Mouse (Mus musculus) layer of hippocampus, adult 2 months (tissue): ENCODE measurements around the gene Slc28a1. TPM values are rescaled to one million over a fixed set of nuclear protein-coding genes. Genes with fewer than 3 reads are reported as not detected.
"Not testable (repeated sequence)": the region's sequence is repeated elsewhere in the genome, so short reads cannot be mapped to it uniquely, and the experiment has no call there.

Experiments used
- DNase-seq, 2 experiments: peaks; one replicate each; pipeline ENCODE4 v3.0.0; 2022; ENCODE audit warnings: low spot score in 2 of 2
- H3K27ac ChIP-seq: fragments of 200-600 bp; 2 replicates; pipeline ENCODE4 v1.8.1; 2022
- H3K4me3 ChIP-seq: fragments of 200-600 bp; 2 replicates; pipeline ENCODE4 v1.8.1; 2022; ENCODE audit warnings: mild to moderate bottlenecking
- CTCF ChIP-seq: fragments of 200-600 bp; conservative IDR thresholded peaks from 2 replicates; pipeline ENCODE4 v1.8.1; 2022; ENCODE audit warnings: antibody characterized with exemption, mild to moderate bottlenecking, moderate library complexity
- total RNA-seq, 2 experiments: library from RNA; stranded (reverse); gene quantifications; 2 replicates each; pipeline ENCODE4 v1.2.3; 2021

Gene Slc28a1
- total RNA-seq, 2 experiments from 2014 or later = not detected

- Histone ChIP-seq H3K27ac (no peak overlapping the region), H3K4me3 (no peak overlapping the region)
- DNase-seq = no peak
- TF ChIP-seq CTCF = no peak
Measured at GRCm38 (mm10) chr7:81189180-81189579, 74.6 kb downstream of the Slc28a1 start.

GRCm38 (mm10) chr7:81195509-81195908 is 80.9 kb downstream of the Slc28a1 start:
- no peak for DNase-seq
- TF ChIP-seq CTCF = no peak
- no peak overlapping the region for H3K4me3 ChIP-seq
- H3K27ac ChIP-seq = no peak overlapping the region

- no peak for TF ChIP-seq CTCF
- Histone ChIP-seq H3K4me3 (no peak overlapping the region), H3K27ac (no peak overlapping the region)
- DNase-seq = no peak
Measured at GRCm38 (mm10) chr7:81196796-81197195, 82.2 kb downstream of the Slc28a1 start.

- H3K4me3 ChIP-seq = no peak overlapping the region
- no peak overlapping the region for H3K27ac ChIP-seq
- TF ChIP-seq CTCF = no peak
- DNase-seq = no peak
Measured at GRCm38 (mm10) chr7:81198538-81198937, 83.9 kb downstream of the Slc28a1 start.

- no peak overlapping the region for H3K4me3 ChIP-seq
- H3K27ac ChIP-seq = no peak overlapping the region
- TF ChIP-seq CTCF = no peak
- DNase-seq = no peak
Measured at GRCm38 (mm10) chr7:81199109-81199508, 84.5 kb downstream of the Slc28a1 start.

GRCm38 (mm10) chr7:81199757-81200156 is 85.2 kb downstream of the Slc28a1 start:
- H3K27ac ChIP-seq = no peak overlapping the region
- TF ChIP-seq CTCF = no peak
- no peak for DNase-seq
- no peak overlapping the region for H3K4me3 ChIP-seq

GRCm38 (mm10) chr7:81202389-81202788 is 87.8 kb downstream of the Slc28a1 start:
- no peak for TF ChIP-seq CTCF
- DNase-seq = no peak
- H3K27ac ChIP-seq = no peak overlapping the region
- no peak overlapping the region for H3K4me3 ChIP-seq

GRCm38 (mm10) chr7:81203576-81203975 is 89.0 kb downstream of the Slc28a1 start:
- not testable (repeated sequence) for DNase-seq, H3K4me3 ChIP-seq, H3K27ac ChIP-seq

- DNase-seq = peak; percentile 42 to 73
- Histone ChIP-seq H3K4me3 (no peak overlapping the region), H3K27ac (no peak overlapping the region)
- TF ChIP-seq CTCF = peak; percentile 90
Measured at GRCm38 (mm10) chr7:81208944-81209343, 94.3 kb downstream of the Slc28a1 start.

GRCm38 (mm10) chr7:81209979-81210685 is 95.5 kb downstream of the Slc28a1 start:
- no peak for DNase-seq
- TF ChIP-seq CTCF = no peak
- Histone ChIP-seq H3K4me3 (no peak overlapping the region), H3K27ac (no peak overlapping the region)

- H3K4me3 ChIP-seq = peak overlapping the region; percentile 58; the same call in 1 of the 2 replicates
- peak overlapping the region; percentile 80; the same call in 1 of the 2 replicates for H3K27ac ChIP-seq
- no peak for DNase-seq
- TF ChIP-seq CTCF = no peak
Measured at GRCm38 (mm10) chr7:81211760-81212159, 97.2 kb downstream of the Slc28a1 start.

- no peak for TF ChIP-seq CTCF
- H3K27ac ChIP-seq = peak overlapping the region; percentile 80
- DNase-seq = no peak
- peak overlapping the region; percentile 58 for H3K4me3 ChIP-seq
Measured at GRCm38 (mm10) chr7:81212261-81212681, 97.7 kb downstream of the Slc28a1 start.

- peak; percentile 56 for TF ChIP-seq CTCF
- peak overlapping the region; percentile 58 for H3K4me3 ChIP-seq
- peak; percentile 70 to 76 for DNase-seq
- H3K27ac ChIP-seq = peak overlapping the region; percentile 80
Measured at GRCm38 (mm10) chr7:81212697-81213346, 98.2 kb downstream of the Slc28a1 start.
